Mouse (Mus musculus) heart, embryonic 10.5 days (tissue): ENCODE results near the gene Fam185a. TPM values are rescaled to one million over a fixed set of nuclear protein-coding genes. Genes with fewer than 3 reads are reported as not detected.

ENCODE experiments used
- DNase-seq: peaks from one replicate; pipeline ENCODE4 v3.0.0-alpha.2; 2017; ENCODE audit warnings: low spot score
- H3K27ac ChIP-seq: fragments of 300-500 bp; sonication (generic); 2 replicates; pipeline ENCODE4 v1.5.1; 2016; ENCODE audit warnings: mild to moderate bottlenecking
- H3K27me3 ChIP-seq: fragments of 300-500 bp; sonication (generic); 2 replicates; pipeline ENCODE4 v1.6.1; 2016; ENCODE audit warnings: mild to moderate bottlenecking; ENCODE audit not compliant: poor library complexity, insufficient read depth, severe bottlenecking
- H3K36me3 ChIP-seq: fragments of 300-500 bp; sonication (generic); 2 replicates; pipeline ENCODE4 v1.6.1; 2016; ENCODE audit warnings: mild to moderate bottlenecking, moderate library complexity
- H3K4me1 ChIP-seq: fragments of 300-500 bp; sonication (generic); 2 replicates; pipeline ENCODE4 v1.6.1; 2016; ENCODE audit warnings: mild to moderate bottlenecking
- H3K4me3 ChIP-seq: fragments of 300-500 bp; sonication (generic); 2 replicates; pipeline ENCODE4 v1.5.1; 2016; ENCODE audit warnings: mild to moderate bottlenecking, moderate library complexity
- H3K9me3 ChIP-seq: fragments of 300-500 bp; sonication (generic); 2 replicates; pipeline ENCODE4 v1.6.1; 2016; ENCODE audit warnings: mild to moderate bottlenecking, moderate library complexity
- WGBS: fragments of 180-500 bp; shearing (Covaris S2); methylation state at CpG from one replicate; pipeline ENCODE4 v1.1.7; 2016; 5-methylcytosine and 5-hydroxymethylcytosine counted together
- polyA plus RNA-seq: library from polyadenylated mRNA; unstranded; fragments of >200 nt; fragmentation: Nextera tagmentation; extraction: Ambion mirVana; gene quantifications from 2 replicates; pipeline ENCODE4 v1.2.1, GENCODE M21; 2016

Gene Fam185a
- polyA plus RNA-seq, 1 experiment from 2014 or later = 8.6 TPM

DNA sequence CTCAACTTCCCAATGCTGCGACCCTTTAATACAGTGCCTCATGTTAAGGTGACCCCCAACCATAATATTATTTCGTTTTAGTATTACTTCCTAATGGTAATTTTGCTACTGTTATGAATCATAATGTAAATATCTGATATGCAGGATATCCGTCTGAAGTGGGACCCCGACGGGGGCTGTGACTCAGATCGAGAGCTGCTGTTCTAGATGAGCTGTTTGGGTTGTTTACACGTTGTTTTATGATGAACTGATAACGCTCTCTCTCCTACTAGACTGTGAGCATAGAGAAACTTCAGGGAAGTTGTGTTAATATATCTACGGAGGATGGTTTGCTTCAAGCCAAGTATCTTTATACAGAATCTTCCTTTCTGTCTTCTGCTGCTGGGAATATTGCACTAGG, 13.7 kb downstream of the Fam185a start:
- Histone ChIP-seq H3K27ac (no peak overlapping the region), H3K36me3 (peaks cover 10% of the 10 kb centered on the region; the same call in 1 of the 2 replicates), H3K4me3 (no peak overlapping the region), H3K27me3 (no peaks in the 10 kb centered on the region), H3K4me1 (peaks cover 13% of the 10 kb centered on the region), H3K9me3 (no peaks in the 10 kb centered on the region)
- WGBS = 91% methylated on average over 9 of the region's 9 CpGs
- no peak for DNase-seq

DNA sequence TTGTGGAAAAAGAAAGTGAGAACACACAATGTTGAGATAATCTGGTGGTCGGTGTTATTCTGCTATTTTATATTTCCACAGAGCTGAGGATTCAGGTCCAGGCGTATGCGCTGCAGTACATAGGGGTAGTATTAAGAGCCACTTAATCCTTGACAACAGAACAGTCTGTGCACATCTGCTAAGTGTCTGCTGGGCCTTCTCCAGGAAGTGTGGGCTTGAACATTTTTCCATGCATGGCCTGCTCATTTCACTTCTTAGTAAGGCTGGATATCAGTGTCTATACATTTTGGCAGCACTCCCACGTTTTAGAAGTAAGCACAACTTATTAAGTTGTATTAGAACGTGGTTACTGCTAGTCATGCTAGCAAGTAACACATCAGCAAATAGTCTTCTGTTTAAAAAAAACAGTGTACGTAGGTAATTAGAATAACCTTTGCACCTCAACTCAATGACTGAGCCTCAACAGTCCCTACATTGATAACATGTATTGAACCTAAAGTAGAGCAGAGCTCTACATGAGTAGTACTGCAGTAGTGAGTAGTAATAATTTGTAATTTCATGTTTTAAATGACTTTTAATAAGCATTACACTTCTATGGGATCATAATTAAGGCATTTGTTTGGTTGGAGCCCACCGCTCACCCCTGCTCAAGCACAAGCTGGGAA, 14.8 kb downstream of the Fam185a start:
- Histone ChIP-seq H3K36me3 (peaks cover 10% of the 10 kb centered on the region; the same call in 1 of the 2 replicates), H3K9me3 (no peaks in the 10 kb centered on the region), H3K4me1 (peaks cover 13% of the 10 kb centered on the region), H3K27me3 (no peaks in the 10 kb centered on the region), H3K27ac (no peak overlapping the region), H3K4me3 (no peak overlapping the region)
- DNase-seq = no peak
- WGBS = 89% methylated on average over 7 of the region's 7 CpGs

DNA sequence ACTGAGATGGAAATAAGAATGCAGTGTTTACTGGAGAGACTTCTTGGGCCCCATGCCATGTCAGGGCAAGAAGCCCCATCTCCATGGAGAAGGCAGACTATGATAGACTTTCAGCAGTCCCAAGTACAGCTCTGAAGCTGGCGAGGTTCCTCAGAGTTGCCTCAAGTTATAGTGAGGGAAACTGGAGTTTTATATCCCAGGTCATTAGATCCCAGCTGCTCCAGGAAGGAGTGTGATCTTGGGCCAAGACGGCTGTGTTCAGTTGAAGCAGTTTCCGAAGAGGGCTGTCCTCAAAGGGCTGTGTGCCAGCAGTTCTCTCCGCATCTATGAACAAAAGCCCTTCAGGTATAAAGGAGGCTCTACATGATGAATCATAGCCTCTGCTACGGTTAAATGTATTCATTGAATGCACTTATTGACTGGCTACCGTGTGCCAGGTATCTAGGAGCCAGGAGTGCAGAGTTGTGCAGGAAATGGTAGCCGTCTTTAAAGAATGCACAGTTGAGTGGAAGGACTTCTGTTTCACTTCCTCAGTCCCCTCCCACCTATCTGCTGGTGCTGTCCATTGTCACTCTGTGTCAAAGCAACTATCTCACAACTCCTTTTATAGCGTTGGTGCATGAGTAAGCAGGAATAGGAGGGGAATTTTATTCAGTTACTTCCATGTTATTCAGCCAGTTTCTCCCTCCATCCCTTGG, 16.2 kb downstream of the Fam185a start:
- Histone ChIP-seq H3K4me1 (peaks cover 13% of the 10 kb centered on the region), H3K27me3 (no peaks in the 10 kb centered on the region), H3K36me3 (peaks cover 7% of the 10 kb centered on the region; the same call in 1 of the 2 replicates), H3K27ac (no peak overlapping the region), H3K4me3 (no peak overlapping the region), H3K9me3 (no peaks in the 10 kb centered on the region)
- 65% methylated on average over 8 of the region's 8 CpGs for WGBS
- no peak for DNase-seq

DNA sequence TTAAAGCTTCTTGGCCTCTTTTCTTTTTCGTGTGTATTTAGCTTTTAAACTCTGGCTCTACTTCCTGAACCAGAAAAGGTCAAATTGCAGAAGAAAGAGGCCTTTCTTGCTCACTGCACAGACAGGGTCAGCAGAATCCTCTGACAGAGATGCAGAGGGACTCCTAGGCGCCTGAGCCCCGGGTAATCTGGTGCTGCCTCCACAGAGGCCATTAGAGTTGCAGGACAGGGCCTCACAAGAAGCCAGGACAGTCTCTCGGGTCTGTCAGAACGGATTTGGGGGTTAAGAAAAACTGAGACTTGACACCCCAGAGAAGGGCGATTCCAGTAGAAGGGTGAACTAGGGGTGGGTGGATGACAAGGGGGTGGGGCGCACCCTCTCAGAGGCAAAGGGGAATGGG, 42.6 kb downstream of the Fam185a start:
- Histone ChIP-seq H3K27me3 (no peaks in the 10 kb centered on the region), H3K36me3 (no peaks in the 10 kb centered on the region), H3K27ac (no peak overlapping the region), H3K4me1 (no peaks in the 10 kb centered on the region), H3K9me3 (no peaks in the 10 kb centered on the region), H3K4me3 (no peak overlapping the region)
- 76% methylated on average over 7 of the region's 7 CpGs for WGBS
- DNase-seq = no peak

DNA sequence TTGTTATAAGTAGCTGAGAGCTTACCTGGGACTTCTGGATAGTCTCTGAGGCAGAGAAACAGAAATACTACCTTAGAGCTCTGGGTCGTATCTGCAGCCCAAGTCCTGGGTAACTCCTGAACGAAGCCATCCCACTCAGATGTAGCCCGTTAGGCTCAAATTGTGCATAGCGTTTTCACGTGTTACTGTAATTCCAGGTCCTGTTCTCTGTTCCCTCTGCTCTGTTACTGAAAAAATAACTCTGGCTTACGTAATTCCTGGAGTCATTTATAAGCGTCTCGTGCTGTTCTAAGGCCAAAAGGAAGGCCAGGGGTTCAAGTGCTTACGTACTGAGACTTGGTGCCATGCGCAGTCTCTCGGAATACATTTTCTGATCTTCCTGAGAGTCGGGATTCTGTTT, 43.3 kb downstream of the Fam185a start:
- DNase-seq = no peak
- H3K27me3 ChIP-seq = no peaks in the 10 kb centered on the region
- H3K9me3 ChIP-seq = no peaks in the 10 kb centered on the region
- no peak overlapping the region for H3K4me3 ChIP-seq
- 93% methylated on average over 12 of the region's 12 CpGs for WGBS
- no peak overlapping the region for H3K27ac ChIP-seq
- H3K36me3 ChIP-seq = no peaks in the 10 kb centered on the region
- H3K4me1 ChIP-seq = no peaks in the 10 kb centered on the region

DNA sequence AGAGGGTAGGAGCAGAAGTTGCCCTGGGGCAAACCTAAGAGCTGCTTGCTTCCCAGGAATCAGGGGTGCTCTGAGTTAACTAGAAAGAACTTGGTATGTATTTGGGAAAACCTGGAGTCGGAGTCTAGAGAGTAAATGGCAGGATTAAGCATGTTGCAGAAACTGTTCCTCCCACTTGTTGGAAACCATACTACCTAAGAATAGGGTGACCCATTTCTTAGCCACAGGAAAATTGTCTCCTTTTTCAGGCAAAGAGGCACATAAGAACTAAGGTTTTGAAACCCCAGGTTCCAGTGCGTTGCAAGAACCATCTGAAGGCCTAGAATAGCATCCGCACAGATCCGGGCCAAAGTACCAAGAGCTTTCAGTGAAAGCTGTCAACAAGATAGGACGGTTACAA, 53.7 kb downstream of the Fam185a start:
- no peaks in the 10 kb centered on the region; the same call in 1 of the 2 replicates for H3K36me3 ChIP-seq
- WGBS = 76% methylated on average over 5 of the region's 5 CpGs
- H3K27ac ChIP-seq = no peak overlapping the region
- H3K9me3 ChIP-seq = no peaks in the 10 kb centered on the region
- no peak for DNase-seq
- peaks cover 13% of the 10 kb centered on the region for H3K4me1 ChIP-seq
- no peaks in the 10 kb centered on the region for H3K27me3 ChIP-seq
- H3K4me3 ChIP-seq = no peak overlapping the region

DNA sequence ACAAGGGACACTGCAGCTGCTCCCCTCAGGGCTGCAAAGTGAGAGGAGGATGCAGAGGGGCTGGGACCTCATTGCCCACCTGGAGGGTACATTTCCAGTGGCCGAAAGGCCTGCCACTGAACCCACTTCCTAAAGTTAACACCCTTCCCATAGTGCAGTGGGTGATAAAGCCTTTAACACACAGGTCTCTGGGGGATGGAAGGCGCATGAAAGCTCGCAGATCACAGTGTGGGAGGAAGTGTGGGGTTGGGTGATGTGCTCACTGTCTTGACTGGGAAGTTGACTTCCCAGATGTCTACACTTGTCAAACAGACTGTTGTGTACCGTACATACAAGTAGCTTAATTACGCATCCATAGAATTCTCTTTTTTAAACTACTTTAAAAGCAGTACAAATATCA, 55.0 kb downstream of the Fam185a start:
- Histone ChIP-seq H3K27ac (no peak overlapping the region), H3K36me3 (no peaks in the 10 kb centered on the region; the same call in 1 of the 2 replicates), H3K4me3 (no peak overlapping the region), H3K9me3 (no peaks in the 10 kb centered on the region), H3K27me3 (no peaks in the 10 kb centered on the region), H3K4me1 (peaks cover 13% of the 10 kb centered on the region)
- DNase-seq = no peak
- WGBS = 69% methylated on average over 5 of the region's 5 CpGs

DNA sequence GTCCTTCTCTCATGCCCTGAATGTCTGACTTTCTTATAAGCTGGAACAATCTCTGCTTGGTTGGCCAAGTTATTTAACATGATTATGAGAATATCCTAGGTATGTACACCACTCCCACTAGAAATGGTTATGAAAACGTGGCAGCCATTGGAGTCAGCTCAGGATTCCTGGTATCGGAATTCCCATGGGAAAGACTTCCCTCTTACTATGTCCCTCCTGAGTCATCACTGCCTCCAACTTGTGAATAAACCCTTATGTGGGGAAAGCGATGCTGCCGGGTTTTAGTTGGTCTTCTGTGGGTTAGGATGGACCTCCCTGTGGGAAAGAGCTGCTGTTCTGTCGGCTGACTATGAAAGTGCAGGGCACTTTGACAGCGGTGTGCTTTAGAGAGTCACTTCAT, 56.8 kb downstream of the Fam185a start:
- H3K4me3 ChIP-seq = no peak overlapping the region
- no peak overlapping the region for H3K27ac ChIP-seq
- H3K4me1 ChIP-seq = peaks cover 13% of the 10 kb centered on the region
- H3K36me3 ChIP-seq = no peaks in the 10 kb centered on the region; the same call in 1 of the 2 replicates
- no peak for DNase-seq
- no peaks in the 10 kb centered on the region for H3K27me3 ChIP-seq
- no peaks in the 10 kb centered on the region for H3K9me3 ChIP-seq
- WGBS = 88% methylated on average over 6 of the region's 6 CpGs

DNA sequence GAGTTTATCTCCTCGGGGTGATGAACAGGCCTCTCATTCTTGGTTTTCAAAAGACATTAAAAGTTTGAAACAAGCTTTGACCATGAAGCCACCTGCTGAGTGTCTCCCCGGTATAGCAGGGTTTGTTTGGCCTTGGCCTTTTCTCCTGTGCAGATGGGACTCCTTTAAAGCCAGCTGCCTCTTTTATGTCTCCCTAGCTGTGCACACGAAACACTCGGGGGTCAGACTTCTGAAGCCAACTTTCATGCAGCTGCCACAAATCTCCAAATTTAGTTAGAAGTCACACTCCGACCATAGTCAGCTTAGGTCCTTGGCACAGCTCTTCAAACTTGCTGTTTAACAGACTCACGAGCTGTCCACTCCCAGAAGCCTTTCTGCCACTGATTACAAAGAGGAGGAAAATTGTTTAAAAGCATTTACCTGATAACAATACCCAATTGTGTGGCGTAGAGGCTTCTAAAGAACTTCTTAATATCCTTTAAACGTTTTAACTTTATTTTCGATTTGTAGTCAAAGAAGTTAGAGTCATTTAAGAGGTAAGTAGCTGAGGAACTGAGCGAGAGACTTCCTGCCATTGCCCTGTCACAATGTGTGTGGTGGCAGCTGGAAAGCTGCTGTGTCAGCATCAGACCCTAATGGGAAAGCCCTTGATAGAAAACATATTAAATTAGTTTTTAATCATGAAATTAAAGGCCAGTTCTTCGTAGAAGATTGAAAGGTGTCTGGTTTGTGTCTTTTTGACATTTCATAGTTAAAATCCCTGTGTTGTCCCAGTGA, 57.9 kb downstream of the Fam185a start:
- no peaks in the 10 kb centered on the region; the same call in 1 of the 2 replicates for H3K36me3 ChIP-seq
- H3K9me3 ChIP-seq = no peaks in the 10 kb centered on the region
- H3K27ac ChIP-seq = no peak overlapping the region
- DNase-seq = no peak
- WGBS = 58% methylated on average over 11 of the region's 11 CpGs
- no peak overlapping the region for H3K4me3 ChIP-seq
- peaks cover 13% of the 10 kb centered on the region for H3K4me1 ChIP-seq
- H3K27me3 ChIP-seq = no peaks in the 10 kb centered on the region

DNA sequence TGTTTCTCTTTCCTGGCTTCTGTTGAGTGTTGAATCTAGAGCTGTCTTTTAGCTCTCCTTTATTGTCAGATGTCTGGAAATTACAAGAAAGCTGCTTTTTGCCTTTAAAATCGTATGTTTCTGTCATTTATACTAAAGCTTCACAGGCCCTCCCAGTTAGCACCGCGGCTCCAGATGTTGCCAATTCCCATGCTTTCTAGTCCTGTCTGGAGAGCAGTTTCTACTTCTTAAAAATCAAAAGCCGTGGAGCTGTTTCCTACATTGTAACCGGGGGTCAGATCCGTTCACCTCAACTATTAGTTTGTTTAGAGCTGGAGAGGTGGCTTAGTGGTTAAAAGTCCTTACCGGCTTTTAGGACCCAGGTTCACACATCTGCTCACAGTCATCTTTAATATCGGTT, 58.5 kb downstream of the Fam185a start:
- no peak for DNase-seq
- Histone ChIP-seq H3K4me1 (peaks cover 13% of the 10 kb centered on the region), H3K9me3 (no peaks in the 10 kb centered on the region), H3K36me3 (no peaks in the 10 kb centered on the region; the same call in 1 of the 2 replicates), H3K4me3 (no peak overlapping the region), H3K27me3 (no peaks in the 10 kb centered on the region), H3K27ac (no peak overlapping the region)
- 85% methylated on average over 8 of the region's 8 CpGs for WGBS

DNA sequence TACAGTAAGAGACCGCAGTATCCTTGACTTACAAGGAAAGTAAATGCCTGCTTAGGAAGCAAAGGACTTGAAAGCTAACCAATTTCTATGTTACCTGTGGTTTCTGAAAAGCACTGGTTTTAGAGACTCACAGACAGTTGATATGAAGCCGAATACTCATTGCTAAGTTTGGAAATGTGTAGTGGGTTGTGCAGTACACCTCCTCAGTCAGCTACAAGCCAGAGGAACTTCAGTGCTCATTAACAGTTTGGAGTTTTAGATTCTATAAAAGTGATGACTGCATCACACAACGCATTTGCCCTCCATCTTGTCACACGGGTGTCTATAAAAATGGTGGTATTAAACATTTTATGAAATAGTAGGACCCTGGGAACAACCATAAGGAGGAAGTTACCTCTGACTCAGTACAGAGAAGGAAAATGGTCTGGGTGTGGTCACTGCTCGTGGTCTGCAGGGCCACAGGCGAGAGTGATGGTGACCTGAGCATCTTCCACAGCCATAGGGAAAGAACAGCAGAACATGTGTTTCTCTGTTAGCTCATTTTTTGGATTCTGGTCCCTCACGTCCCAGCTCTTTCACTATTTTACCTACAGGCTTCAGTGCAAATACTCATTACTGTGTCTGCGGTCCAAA, 60.6 kb downstream of the Fam185a start:
- no peak overlapping the region for H3K27ac ChIP-seq
- 87% methylated on average over 8 of the region's 8 CpGs for WGBS
- H3K27me3 ChIP-seq = no peaks in the 10 kb centered on the region
- no peaks in the 10 kb centered on the region; the same call in 1 of the 2 replicates for H3K36me3 ChIP-seq
- H3K4me1 ChIP-seq = peaks cover 5% of the 10 kb centered on the region; the same call in 1 of the 2 replicates
- H3K4me3 ChIP-seq = no peak overlapping the region
- DNase-seq = no peak
- no peaks in the 10 kb centered on the region for H3K9me3 ChIP-seq

DNA sequence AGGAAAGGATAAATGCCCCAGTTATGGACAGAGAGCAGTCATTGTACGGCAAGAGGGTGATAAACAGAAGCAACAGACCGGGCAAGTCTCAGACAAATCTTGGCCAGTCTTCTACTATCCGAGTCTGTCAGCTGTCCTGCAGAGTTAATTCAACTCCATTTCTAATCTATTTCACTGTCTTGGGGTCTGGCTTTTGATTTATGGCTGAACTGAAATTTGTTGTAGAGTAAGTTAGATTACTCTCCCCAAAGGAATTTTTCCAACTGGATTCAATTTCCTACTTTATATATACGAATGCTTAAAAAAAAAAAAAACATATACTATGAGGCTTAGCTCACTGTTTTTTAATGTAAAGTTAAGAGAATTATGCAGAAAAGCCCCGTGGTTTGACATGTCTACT, 62.0 kb downstream of the Fam185a start:
- 75% methylated on average over 5 of the region's 5 CpGs for WGBS
- no peak for DNase-seq

More for the DNA sequence above, 62.0 kb downstream of the Fam185a start:
- no peaks in the 10 kb centered on the region for H3K27me3 ChIP-seq
- peaks cover 5% of the 10 kb centered on the region; the same call in 1 of the 2 replicates for H3K4me1 ChIP-seq
- no peak overlapping the region for H3K4me3 ChIP-seq
- H3K27ac ChIP-seq = no peak overlapping the region
- H3K9me3 ChIP-seq = no peaks in the 10 kb centered on the region
- H3K36me3 ChIP-seq = no peaks in the 10 kb centered on the region
